Comparison of ENCODE assay signal across 4 mouse cellular contexts in the genomic region with DNA sequence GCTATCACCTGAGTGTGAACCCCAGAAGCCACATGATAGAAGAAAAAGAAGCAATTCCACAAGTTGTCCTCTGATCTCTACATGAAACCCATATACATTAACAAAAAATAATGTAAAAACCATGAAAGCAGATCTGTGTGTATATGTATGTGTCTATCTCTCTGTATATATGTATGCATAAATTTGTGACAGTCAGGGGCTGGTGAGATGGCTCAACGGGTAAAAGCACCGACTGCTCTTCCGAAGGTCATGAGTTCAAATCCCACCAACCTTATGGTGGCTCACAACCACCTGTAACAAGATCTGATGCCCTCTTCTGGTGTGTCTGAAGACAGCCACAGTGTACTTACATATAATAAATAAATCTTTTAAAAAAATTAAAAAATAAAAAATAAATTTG. TPM values are rescaled to one million over a fixed set of nuclear protein-coding genes. Genes with fewer than 3 reads are reported as not detected.
"Had no signal": no experiment of that assay in that cellular context is flagged by ENCODE, and none has a peak within 500 bp of the region (broad histone marks: within the 10 kb centered on the region; RNA-seq: fewer than 3 reads in every experiment).

No protein-coding gene starts in this region.

RNA-seq across cellular contexts. Expression of a gene that starts 19.4 kb away (rescaled TPM):
- total RNA-seq: neutrophil, adult 5-6 weeks had no signal
- polyA plus RNA-seq: neural tube, embryonic 13.5 days; small intestine, adult 2 months; spleen, adult 2 months had no signal

RNA-seq across cellular contexts. Expression of a gene that starts 31.2 kb away (rescaled TPM):
- total RNA-seq: neutrophil, adult 5-6 weeks had no signal
